Mouse (Mus musculus): ENCODE measurements at regions not wholly inside any gene's neighbourhood (a gene's known extent, or its start where the extent isn't known, plus 50 kb on each side); places are given as distances from the start of the nearest gene placed in this dataset.

DNA sequence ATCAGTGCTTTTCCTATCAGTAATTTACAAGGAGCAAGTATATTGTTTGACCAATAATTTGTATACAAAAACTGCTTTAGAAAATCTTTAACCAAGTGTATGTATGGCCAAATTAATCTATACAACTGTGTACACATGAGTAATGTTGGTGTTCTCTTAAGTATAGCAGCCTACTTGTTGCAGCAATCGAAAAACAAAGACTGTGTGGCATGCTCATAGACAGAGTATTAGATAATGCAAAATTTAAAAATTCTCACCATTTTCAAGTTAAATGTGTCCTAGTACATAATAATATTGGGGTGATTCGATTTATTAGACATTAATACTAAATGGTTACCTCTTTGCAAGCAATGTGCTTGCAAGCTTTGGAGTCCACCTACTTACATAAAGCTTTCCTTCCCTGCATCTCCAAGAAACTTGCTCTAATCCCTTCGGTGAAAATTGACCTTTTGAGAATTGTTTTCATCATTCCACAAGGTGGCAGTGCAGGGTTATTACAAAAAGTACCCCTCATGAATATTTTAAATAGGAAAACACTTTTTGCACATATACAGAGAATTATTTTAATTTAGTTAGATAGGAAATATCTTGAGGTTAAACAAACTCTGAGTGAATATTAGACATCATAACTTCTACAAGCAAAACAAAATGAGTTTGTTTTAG lies 423.4 kb upstream of the Tecrl start:
- Histone ChIP-seq H3K4me1 (ENCODE audit: control insufficient read depth, insufficient read depth, low read length) (no peaks in the 10 kb centered on the region), H3K4me3 (ENCODE audit: insufficient read depth, low read length) (no peak overlapping the region), H3K27ac (ENCODE audit: insufficient read depth, low read length) (no peak overlapping the region)
- TF ChIP-seq POLR2A (IDR thresholded peaks at IDR 0.05; ENCODE audit: extremely low read depth, insufficient read depth, low read length) (no peak), CTCF (IDR thresholded peaks at IDR 0.05; ENCODE audit: extremely low read depth, insufficient read depth, low read length) (0 out of 2 replicates have a peak, but pooled peaks have one; percentile 7)

DNA sequence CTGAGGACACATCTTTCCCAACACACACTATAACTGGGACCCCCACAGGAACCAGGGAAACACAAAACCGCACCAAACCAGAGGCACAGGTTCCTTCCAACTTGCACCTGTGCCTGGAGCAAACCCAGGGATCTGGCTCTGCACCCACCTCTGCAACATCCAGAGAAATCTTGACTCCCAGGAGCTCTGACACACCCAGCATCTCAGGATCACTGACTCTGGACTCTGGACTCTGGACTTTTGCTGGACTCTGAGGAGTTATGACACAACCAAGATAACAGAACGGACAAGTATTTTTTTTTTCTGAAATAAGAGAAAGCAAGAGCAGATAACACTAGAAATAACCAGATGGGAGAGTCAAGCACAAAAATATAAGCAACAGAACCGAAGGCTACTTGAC lies 386.9 kb upstream of the Tecrl start:
- Histone ChIP-seq H3K27ac (ENCODE audit: insufficient read depth, low read length) (no peak overlapping the region), H3K4me1 (ENCODE audit: control insufficient read depth, insufficient read depth, low read length) (no peaks in the 10 kb centered on the region), H3K4me3 (ENCODE audit: insufficient read depth, low read length) (no peak overlapping the region)
- TF ChIP-seq POLR2A (IDR thresholded peaks at IDR 0.05; ENCODE audit: extremely low read depth, insufficient read depth, low read length) (no peak), CTCF (IDR thresholded peaks at IDR 0.05; ENCODE audit: extremely low read depth, insufficient read depth, low read length) (no peak)

DNA sequence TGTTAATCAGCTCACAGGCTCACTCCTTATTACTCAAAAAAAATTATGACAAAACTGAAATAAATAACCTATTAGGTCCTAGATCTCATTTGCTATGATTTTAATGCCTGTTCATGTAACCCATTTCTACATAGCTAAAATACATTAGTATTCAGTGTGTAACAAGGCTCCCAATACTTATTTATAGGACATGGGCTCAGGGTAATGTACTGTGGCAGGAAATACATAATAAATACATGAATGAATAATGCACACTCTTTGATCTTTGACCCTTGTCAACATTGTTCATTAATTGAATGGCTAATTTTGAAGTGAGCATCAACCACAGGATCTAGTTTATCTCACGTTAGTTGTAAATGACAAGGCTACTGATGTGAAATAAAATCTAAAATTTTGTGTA lies 340.4 kb upstream of the Tecrl start:
- Histone ChIP-seq H3K27ac (ENCODE audit: insufficient read depth, low read length) (no peak overlapping the region), H3K4me3 (ENCODE audit: insufficient read depth, low read length) (no peak overlapping the region), H3K4me1 (ENCODE audit: control insufficient read depth, insufficient read depth, low read length) (no peaks in the 10 kb centered on the region)
- TF ChIP-seq CTCF (IDR thresholded peaks at IDR 0.05; ENCODE audit: extremely low read depth, insufficient read depth, low read length), result no peak
- no peak for TF ChIP-seq POLR2A (IDR thresholded peaks at IDR 0.05; ENCODE audit: extremely low read depth, insufficient read depth, low read length)

DNA sequence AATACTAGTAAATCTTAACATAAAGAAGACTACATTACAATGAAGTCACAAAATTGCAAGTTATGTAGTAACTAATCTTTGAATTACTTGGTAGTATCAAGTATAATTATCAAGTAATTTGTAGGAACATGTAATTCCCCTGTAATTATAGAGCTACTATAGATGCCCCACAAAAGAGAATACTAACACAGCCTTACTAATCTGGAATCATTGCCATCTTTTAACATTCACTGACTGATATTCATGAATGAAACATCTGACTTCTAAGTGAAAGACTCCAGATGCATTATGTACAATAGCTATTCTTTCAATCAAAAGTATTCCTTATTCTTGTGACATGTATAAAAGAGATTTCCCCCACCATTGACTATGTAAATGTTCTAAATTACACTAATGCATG lies 337.3 kb upstream of the Tecrl start:
- H3K4me3 ChIP-seq (ENCODE audit: insufficient read depth, low read length), result no peak overlapping the region
- no peak overlapping the region for H3K27ac ChIP-seq (ENCODE audit: insufficient read depth, low read length)
- TF ChIP-seq POLR2A (IDR thresholded peaks at IDR 0.05; ENCODE audit: extremely low read depth, insufficient read depth, low read length), result no peak
- no peak for TF ChIP-seq CTCF (IDR thresholded peaks at IDR 0.05; ENCODE audit: extremely low read depth, insufficient read depth, low read length)
- no peaks in the 10 kb centered on the region for H3K4me1 ChIP-seq (ENCODE audit: control insufficient read depth, insufficient read depth, low read length)

DNA sequence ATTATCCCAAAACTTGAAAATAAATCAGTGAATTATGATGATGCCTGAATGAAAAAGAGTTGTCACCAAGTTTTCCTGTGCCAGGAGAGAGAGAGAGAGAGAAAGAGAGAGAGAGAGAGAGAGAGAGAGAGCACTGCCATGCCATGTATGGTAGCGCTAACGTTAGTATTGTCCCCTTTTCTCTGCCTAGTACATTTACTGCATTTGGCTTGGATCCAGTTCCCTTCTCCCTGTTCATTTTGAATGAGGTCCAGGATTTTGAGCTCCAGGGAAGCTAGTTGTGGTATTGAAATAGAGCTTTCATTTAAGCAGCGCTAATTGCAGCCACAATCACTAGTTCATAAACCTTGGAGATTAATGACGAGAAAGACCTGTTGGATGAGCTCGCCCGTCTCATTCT lies 323.4 kb upstream of the Tecrl start:
- H3K4me1 ChIP-seq (ENCODE audit: control insufficient read depth, insufficient read depth, low read length), result no peaks in the 10 kb centered on the region
- no peak overlapping the region for H3K4me3 ChIP-seq (ENCODE audit: insufficient read depth, low read length)
- TF ChIP-seq POLR2A (IDR thresholded peaks at IDR 0.05; ENCODE audit: extremely low read depth, insufficient read depth, low read length) (no peak), CTCF (IDR thresholded peaks at IDR 0.05; ENCODE audit: extremely low read depth, insufficient read depth, low read length) (no peak)
- no peak overlapping the region for H3K27ac ChIP-seq (ENCODE audit: insufficient read depth, low read length)

DNA sequence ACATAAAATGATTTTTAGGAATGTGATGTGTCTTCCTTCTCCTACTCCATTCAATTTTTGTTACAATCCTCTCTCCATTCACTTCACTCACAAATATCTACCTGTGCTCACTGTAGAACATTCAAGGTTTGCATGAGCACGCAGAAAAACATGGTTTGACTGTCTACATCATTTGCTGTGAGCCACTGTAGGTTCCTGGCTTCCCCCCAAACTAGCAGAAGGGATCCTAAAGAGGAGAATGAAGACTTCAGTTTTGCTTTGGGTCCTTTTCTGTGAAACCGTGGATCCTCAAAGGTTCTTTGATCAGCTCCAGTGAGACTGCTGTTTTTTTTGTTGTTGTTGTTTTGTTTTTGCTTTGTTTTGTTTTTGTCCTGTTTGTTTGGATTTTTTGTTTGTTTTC lies 304.1 kb upstream of the Tecrl start:
- Histone ChIP-seq H3K27ac (ENCODE audit: insufficient read depth, low read length) (no peak overlapping the region), H3K4me3 (ENCODE audit: insufficient read depth, low read length) (no peak overlapping the region), H3K4me1 (ENCODE audit: control insufficient read depth, insufficient read depth, low read length) (no peaks in the 10 kb centered on the region)
- TF ChIP-seq POLR2A (IDR thresholded peaks at IDR 0.05; ENCODE audit: extremely low read depth, insufficient read depth, low read length) (no peak), CTCF (IDR thresholded peaks at IDR 0.05; ENCODE audit: extremely low read depth, insufficient read depth, low read length) (no peak)

DNA sequence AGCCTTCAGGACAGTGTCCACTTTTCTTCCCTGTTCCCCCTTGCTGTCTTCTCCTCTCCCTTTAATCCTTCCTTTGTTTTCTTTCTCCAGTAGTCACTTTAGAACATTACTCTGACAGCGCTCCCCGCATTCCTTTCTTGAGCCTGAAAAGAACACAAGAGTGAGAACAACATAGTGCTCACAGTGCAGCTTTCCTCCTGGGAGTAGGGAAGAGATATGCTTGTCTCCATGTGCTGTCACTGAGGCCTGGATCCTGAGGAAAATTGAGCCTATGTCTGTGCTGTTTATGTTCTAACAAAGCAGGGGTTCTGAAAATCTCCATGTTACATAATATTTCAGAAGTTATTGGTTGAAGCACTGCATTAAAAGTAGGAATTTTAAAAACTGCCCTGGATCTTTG lies 296.3 kb upstream of the Tecrl start:
- TF ChIP-seq CTCF (IDR thresholded peaks at IDR 0.05; ENCODE audit: extremely low read depth, insufficient read depth, low read length) (no peak), POLR2A (IDR thresholded peaks at IDR 0.05; ENCODE audit: extremely low read depth, insufficient read depth, low read length) (no peak)
- H3K4me3 ChIP-seq (ENCODE audit: insufficient read depth, low read length), result no peak overlapping the region
- no peak overlapping the region for H3K27ac ChIP-seq (ENCODE audit: insufficient read depth, low read length)
- H3K4me1 ChIP-seq (ENCODE audit: control insufficient read depth, insufficient read depth, low read length), result no peaks in the 10 kb centered on the region

DNA sequence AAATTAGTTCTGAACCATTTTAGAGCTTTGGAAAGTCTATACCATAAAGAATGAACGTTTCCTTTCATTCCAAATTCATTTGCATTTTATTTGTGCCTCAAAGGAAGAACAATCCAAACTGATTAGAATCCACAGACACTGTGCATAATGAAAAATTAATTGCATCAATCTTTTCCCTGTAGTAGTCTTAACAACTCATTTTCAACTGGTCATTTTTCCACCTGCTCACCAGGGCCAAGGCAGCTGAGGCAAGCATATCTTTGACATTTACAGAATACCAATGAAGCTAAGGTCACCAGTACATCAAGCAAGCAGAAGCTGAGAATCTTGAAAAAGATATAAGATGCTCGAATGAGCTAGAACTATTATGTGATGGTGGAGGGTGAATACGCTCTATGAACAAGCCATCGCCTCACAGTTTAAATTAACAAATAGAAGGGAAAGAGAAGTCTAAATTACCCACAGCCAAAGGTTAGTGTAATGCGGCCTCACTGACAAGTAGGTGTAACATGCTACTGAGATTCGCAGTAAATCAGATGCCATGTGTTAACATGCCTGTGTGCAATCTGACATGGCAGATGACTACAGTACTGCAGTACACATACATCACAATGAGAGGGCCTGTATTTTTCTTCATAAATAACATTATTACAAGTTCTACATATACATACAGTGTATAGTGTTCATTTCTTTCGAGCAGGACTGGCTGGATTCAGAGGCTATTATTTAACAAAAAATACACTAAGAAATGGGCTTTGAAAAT lies 267.8 kb upstream of the Tecrl start:
- no peaks in the 10 kb centered on the region for H3K4me1 ChIP-seq (ENCODE audit: control insufficient read depth, insufficient read depth, low read length)
- no peak overlapping the region for H3K27ac ChIP-seq (ENCODE audit: insufficient read depth, low read length)
- no peak overlapping the region for H3K4me3 ChIP-seq (ENCODE audit: insufficient read depth, low read length)
- TF ChIP-seq CTCF (IDR thresholded peaks at IDR 0.05; ENCODE audit: extremely low read depth, insufficient read depth, low read length) (no peak), POLR2A (IDR thresholded peaks at IDR 0.05; ENCODE audit: extremely low read depth, insufficient read depth, low read length) (no peak)

DNA sequence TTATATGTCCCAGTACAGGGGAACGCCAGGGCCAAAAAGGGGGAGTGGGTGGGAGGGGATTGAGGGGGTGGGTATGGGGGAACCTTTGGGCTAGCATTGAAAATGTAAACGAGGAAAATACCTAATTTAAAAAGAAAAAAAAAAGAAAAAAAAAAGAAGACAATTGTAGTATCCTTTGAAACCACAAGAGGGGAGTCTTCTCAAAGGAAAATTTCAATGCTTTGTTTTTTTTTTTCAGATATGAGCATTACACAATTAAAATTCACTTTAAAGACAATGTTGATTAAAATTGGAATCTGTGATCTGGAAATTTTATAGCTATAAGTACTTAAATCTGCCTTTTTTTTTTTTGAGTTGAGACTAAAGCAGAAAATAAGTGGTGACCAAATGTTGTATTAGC lies 255.8 kb upstream of the Tecrl start:
- no peak for TF ChIP-seq POLR2A (IDR thresholded peaks at IDR 0.05; ENCODE audit: extremely low read depth, insufficient read depth, low read length)
- no peak for TF ChIP-seq CTCF (IDR thresholded peaks at IDR 0.05; ENCODE audit: extremely low read depth, insufficient read depth, low read length)
- Histone ChIP-seq H3K27ac (ENCODE audit: insufficient read depth, low read length) (no peak overlapping the region), H3K4me3 (ENCODE audit: insufficient read depth, low read length) (no peak overlapping the region), H3K4me1 (ENCODE audit: control insufficient read depth, insufficient read depth, low read length) (no peaks in the 10 kb centered on the region)

DNA sequence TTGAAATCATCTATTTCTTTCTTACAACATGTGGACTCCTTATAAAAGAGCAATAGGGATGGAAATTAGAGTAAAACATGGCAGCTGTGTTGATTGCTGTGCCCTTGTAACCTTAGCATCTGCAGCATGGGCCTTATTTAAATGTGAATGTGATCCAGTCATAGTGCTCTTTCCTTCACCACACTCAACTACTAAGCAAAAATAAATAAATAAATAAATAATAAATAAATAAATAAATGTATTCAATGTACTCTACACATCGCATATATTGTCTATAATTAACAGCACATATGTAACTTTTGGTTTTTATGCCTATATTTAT lies 238.3 kb upstream of the Tecrl start:
- Histone ChIP-seq H3K4me3 (ENCODE audit: insufficient read depth, low read length) (no peak overlapping the region), H3K27ac (ENCODE audit: insufficient read depth, low read length) (no peak overlapping the region), H3K4me1 (ENCODE audit: control insufficient read depth, insufficient read depth, low read length) (no peaks in the 10 kb centered on the region)
- TF ChIP-seq CTCF (IDR thresholded peaks at IDR 0.05; ENCODE audit: extremely low read depth, insufficient read depth, low read length) (no peak), POLR2A (IDR thresholded peaks at IDR 0.05; ENCODE audit: extremely low read depth, insufficient read depth, low read length) (no peak)
